Mouse (Mus musculus) splenic B cell, adult 2 months (primary cell): Measurements from ENCODE around the gene Itgb3.

Experiments
- DNase-seq: peaks from one replicate; pipeline ENCODE4 v3.0.0-alpha.2; 2011; ENCODE audit warnings: low read depth, low spot score
- H3K27me3 ChIP-seq: 2 replicates; pipeline ENCODE4 v1.6.1; 2012; ENCODE audit warnings: mild to moderate bottlenecking, low read length, moderate library complexity, mixed read lengths; ENCODE audit not compliant: control insufficient read depth, poor library complexity, insufficient read depth, severe bottlenecking
- H3K36me3 ChIP-seq: 2 replicates; pipeline ENCODE4 v1.6.1; 2012; ENCODE audit warnings: mild to moderate bottlenecking, low read length, moderate library complexity, mixed read lengths; ENCODE audit not compliant: control insufficient read depth, poor library complexity, insufficient read depth, severe bottlenecking

Gene Itgb3

GRCm38 (mm10) chr11:104624791-104625391 lies 17.1 kb downstream of the Itgb3 start:
- Histone ChIP-seq H3K36me3 (no peaks in the 10 kb centered on the region), H3K27me3 (no peaks in the 10 kb centered on the region)
- DNase-seq, result no peak

- DNase-seq, result no peak
- no peaks in the 10 kb centered on the region for H3K27me3 ChIP-seq
- H3K36me3 ChIP-seq, result no peaks in the 10 kb centered on the region
These were observed 17.9 kb downstream of the Itgb3 start for GRCm38 (mm10) chr11:104625453-104626402.

- H3K36me3 ChIP-seq, result no peaks in the 10 kb centered on the region
- no peaks in the 10 kb centered on the region for H3K27me3 ChIP-seq
- no peak for DNase-seq
These were observed 18.8 kb downstream of the Itgb3 start for GRCm38 (mm10) chr11:104626635-104627034.

GRCm38 (mm10) chr11:104627616-104628301 lies 20.0 kb downstream of the Itgb3 start:
- no peak for DNase-seq
- Histone ChIP-seq H3K27me3 (no peaks in the 10 kb centered on the region), H3K36me3 (no peaks in the 10 kb centered on the region)

- H3K27me3 ChIP-seq, result no peaks in the 10 kb centered on the region
These were observed 20.8 kb downstream of the Itgb3 start for GRCm38 (mm10) chr11:104628566-104628965.

GRCm38 (mm10) chr11:104630185-104630835 lies 22.5 kb downstream of the Itgb3 start:
- DNase-seq, result peak; percentile 80
- no peaks in the 10 kb centered on the region for H3K27me3 ChIP-seq
- H3K36me3 ChIP-seq, result no peaks in the 10 kb centered on the region

More at GRCm38 (mm10) chr11:104628566-104628965, 20.8 kb downstream of the Itgb3 start:
- no peaks in the 10 kb centered on the region for H3K36me3 ChIP-seq
- no peak for DNase-seq

- no peaks in the 10 kb centered on the region for H3K27me3 ChIP-seq
- DNase-seq, result peak; percentile 88
- no peaks in the 10 kb centered on the region for H3K36me3 ChIP-seq
These were observed 23.5 kb downstream of the Itgb3 start for GRCm38 (mm10) chr11:104631306-104631705.

GRCm38 (mm10) chr11:104637010-104637409 lies 29.2 kb downstream of the Itgb3 start:
- H3K36me3 ChIP-seq, result no peaks in the 10 kb centered on the region; the same call in 1 of the 2 replicates
- peak; percentile 98 for DNase-seq
- H3K27me3 ChIP-seq, result no peaks in the 10 kb centered on the region

GRCm38 (mm10) chr11:104638006-104638405 lies 30.2 kb downstream of the Itgb3 start:
- DNase-seq, result no peak
- Histone ChIP-seq H3K36me3 (no peaks in the 10 kb centered on the region; the same call in 1 of the 2 replicates), H3K27me3 (no peaks in the 10 kb centered on the region)

GRCm38 (mm10) chr11:104638906-104639305 lies 31.1 kb downstream of the Itgb3 start:
- DNase-seq, result peak; percentile 85
- no peaks in the 10 kb centered on the region for H3K27me3 ChIP-seq
- H3K36me3 ChIP-seq, result no peaks in the 10 kb centered on the region; the same call in 1 of the 2 replicates

GRCm38 (mm10) chr11:104639634-104640033 lies 31.8 kb downstream of the Itgb3 start:
- no peaks in the 10 kb centered on the region for H3K27me3 ChIP-seq
- DNase-seq, result no peak

GRCm38 (mm10) chr11:104640894-104641293 lies 33.1 kb downstream of the Itgb3 start:
- DNase-seq, result no peak
- Histone ChIP-seq H3K27me3 (no peaks in the 10 kb centered on the region), H3K36me3 (no peaks in the 10 kb centered on the region; the same call in 1 of the 2 replicates)

More at GRCm38 (mm10) chr11:104639634-104640033, 31.8 kb downstream of the Itgb3 start:
- no peaks in the 10 kb centered on the region; the same call in 1 of the 2 replicates for H3K36me3 ChIP-seq

GRCm38 (mm10) chr11:104643236-104643635 lies 35.4 kb downstream of the Itgb3 start:
- Histone ChIP-seq H3K36me3 (no peaks in the 10 kb centered on the region; the same call in 1 of the 2 replicates), H3K27me3 (no peaks in the 10 kb centered on the region)
- DNase-seq, result no peak

- Histone ChIP-seq H3K36me3 (no peaks in the 10 kb centered on the region; the same call in 1 of the 2 replicates), H3K27me3 (no peaks in the 10 kb centered on the region)
- peak; percentile 72 for DNase-seq
These were observed 37.6 kb downstream of the Itgb3 start for GRCm38 (mm10) chr11:104645402-104645801.
